Mouse (Mus musculus): ENCODE measurements at regions not wholly inside any gene's neighbourhood (a gene's known extent, or its start where the extent isn't known, plus 50 kb on each side); places are given as distances from the start of the nearest gene placed in this dataset.
"Not testable (repeated sequence)": the region's sequence is repeated elsewhere in the genome, so short reads cannot be mapped to it uniquely, and the experiment has no call there.

GRCm38 (mm10) chr3:57951438-57951837 lies 103.6 kb upstream of the Pfn2 start:
- H3K36me3 ChIP-seq (ENCODE audit: control insufficient read depth, insufficient read depth, low read length): no peaks in the 10 kb centered on the region
- H3K27me3 ChIP-seq (replicated peaks; ENCODE audit: control insufficient read depth, insufficient read depth, low read length): no peaks in the 10 kb centered on the region
- WGBS: 13% methylated on average over 5 of the region's 5 CpGs
- H3K9ac ChIP-seq (ENCODE audit: low read depth, low read length): no peak overlapping the region
- H3K9me3 ChIP-seq (ENCODE audit: control insufficient read depth, low read length): no peaks in the 10 kb centered on the region
- H3K27ac ChIP-seq (ENCODE audit: low read depth, low read length): no peak overlapping the region
- H3K4me1 ChIP-seq (ENCODE audit: control insufficient read depth, insufficient read depth, low read depth, low read length): no peaks in the 10 kb centered on the region
- ATAC-seq: no peak
- H3K4me2 ChIP-seq (ENCODE audit: low read length): no peak overlapping the region
- no peak overlapping the region for H3K4me3 ChIP-seq (ENCODE audit: low read length)

- no peak overlapping the region for H3K27ac ChIP-seq (ENCODE audit: low read depth, low read length)
- H3K36me3 ChIP-seq (ENCODE audit: control insufficient read depth, insufficient read depth, low read length): no peaks in the 10 kb centered on the region
- no peaks in the 10 kb centered on the region for H3K27me3 ChIP-seq (replicated peaks; ENCODE audit: control insufficient read depth, insufficient read depth, low read length)
- H3K9me3 ChIP-seq (ENCODE audit: control insufficient read depth, low read length): peaks cover 2% of the 10 kb centered on the region; the same call in 1 of the 2 replicates
- no peaks in the 10 kb centered on the region for H3K4me1 ChIP-seq (ENCODE audit: control insufficient read depth, insufficient read depth, low read depth, low read length)
- WGBS: 77% methylated on average over 4 of the region's 4 CpGs
- H3K4me3 ChIP-seq (ENCODE audit: low read length): no peak overlapping the region
- ATAC-seq: peak; percentile 24; the same call in 1 of the 2 replicates
- no peak overlapping the region for H3K9ac ChIP-seq (ENCODE audit: low read depth, low read length)
- no peak overlapping the region for H3K4me2 ChIP-seq (ENCODE audit: low read length)
Measured at GRCm38 (mm10) chr3:57957352-57957751, 109.5 kb upstream of the Pfn2 start.

GRCm38 (mm10) chr3:57963965-57964364 lies 116.1 kb upstream of the Pfn2 start:
- Histone ChIP-seq H3K4me3 (ENCODE audit: low read length) (no peak overlapping the region), H3K27ac (ENCODE audit: low read depth, low read length) (no peak overlapping the region), H3K9me3 (ENCODE audit: control insufficient read depth, low read length) (peaks cover 2% of the 10 kb centered on the region; the same call in 1 of the 2 replicates), H3K36me3 (ENCODE audit: control insufficient read depth, insufficient read depth, low read length) (no peaks in the 10 kb centered on the region), H3K4me2 (ENCODE audit: low read length) (no peak overlapping the region), H3K27me3 (replicated peaks; ENCODE audit: control insufficient read depth, insufficient read depth, low read length) (no peaks in the 10 kb centered on the region), H3K9ac (ENCODE audit: low read depth, low read length) (no peak overlapping the region), H3K4me1 (ENCODE audit: control insufficient read depth, insufficient read depth, low read depth, low read length) (no peaks in the 10 kb centered on the region)
- no peak for ATAC-seq
- 91% methylated on average over 7 of the region's 7 CpGs for WGBS

- WGBS: 86% methylated on average over 2 of the region's 2 CpGs
- H3K4me2 ChIP-seq (ENCODE audit: low read length); H3K9ac ChIP-seq (ENCODE audit: low read depth, low read length); H3K27ac ChIP-seq (ENCODE audit: low read depth, low read length); H3K36me3 ChIP-seq (ENCODE audit: control insufficient read depth, insufficient read depth, low read length); H3K4me1 ChIP-seq (ENCODE audit: control insufficient read depth, insufficient read depth, low read depth, low read length); H3K27me3 ChIP-seq (replicated peaks; ENCODE audit: control insufficient read depth, insufficient read depth, low read length); H3K4me3 ChIP-seq (ENCODE audit: low read length); H3K9me3 ChIP-seq (ENCODE audit: control insufficient read depth, low read length); ATAC-seq: not testable (repeated sequence)
Measured at GRCm38 (mm10) chr3:57970614-57971013, 122.7 kb upstream of the Pfn2 start.

GRCm38 (mm10) chr3:57972469-57973245 lies 124.8 kb upstream of the Pfn2 start:
- Histone ChIP-seq H3K9me3 (ENCODE audit: control insufficient read depth, low read length) (no peaks in the 10 kb centered on the region), H3K4me2 (ENCODE audit: low read length) (no peak overlapping the region), H3K27ac (ENCODE audit: low read depth, low read length) (no peak overlapping the region), H3K27me3 (replicated peaks; ENCODE audit: control insufficient read depth, insufficient read depth, low read length) (no peaks in the 10 kb centered on the region), H3K9ac (ENCODE audit: low read depth, low read length) (no peak overlapping the region), H3K4me1 (ENCODE audit: control insufficient read depth, insufficient read depth, low read depth, low read length) (no peaks in the 10 kb centered on the region; the same call in 1 of the 2 replicates), H3K36me3 (ENCODE audit: control insufficient read depth, insufficient read depth, low read length) (no peaks in the 10 kb centered on the region), H3K4me3 (ENCODE audit: low read length) (no peak overlapping the region)
- 22% methylated on average over 6 of the region's 6 CpGs for WGBS
- peak; percentile 87 for ATAC-seq

- Histone ChIP-seq H3K4me2 (ENCODE audit: low read length) (no peak overlapping the region), H3K27ac (ENCODE audit: low read depth, low read length) (no peak overlapping the region), H3K9me3 (ENCODE audit: control insufficient read depth, low read length) (no peaks in the 10 kb centered on the region), H3K4me3 (ENCODE audit: low read length) (no peak overlapping the region), H3K27me3 (replicated peaks; ENCODE audit: control insufficient read depth, insufficient read depth, low read length) (no peaks in the 10 kb centered on the region), H3K4me1 (ENCODE audit: control insufficient read depth, insufficient read depth, low read depth, low read length) (no peaks in the 10 kb centered on the region; the same call in 1 of the 2 replicates), H3K9ac (ENCODE audit: low read depth, low read length) (no peak overlapping the region), H3K36me3 (ENCODE audit: control insufficient read depth, insufficient read depth, low read length) (no peaks in the 10 kb centered on the region)
- no peak for ATAC-seq
- WGBS: 85% methylated on average over 3 of the region's 3 CpGs
Measured at GRCm38 (mm10) chr3:57973546-57973945, 125.7 kb upstream of the Pfn2 start.

GRCm38 (mm10) chr3:57975379-57975778 lies 127.5 kb upstream of the Pfn2 start:
- 79% methylated on average over 5 of the region's 5 CpGs for WGBS
- no peak overlapping the region for H3K4me2 ChIP-seq (ENCODE audit: low read length)
- ATAC-seq: no peak
- H3K27ac ChIP-seq (ENCODE audit: low read depth, low read length): no peak overlapping the region
- H3K4me1 ChIP-seq (ENCODE audit: control insufficient read depth, insufficient read depth, low read depth, low read length): no peaks in the 10 kb centered on the region; the same call in 1 of the 2 replicates
- H3K9me3 ChIP-seq (ENCODE audit: control insufficient read depth, low read length): no peaks in the 10 kb centered on the region
- H3K27me3 ChIP-seq (replicated peaks; ENCODE audit: control insufficient read depth, insufficient read depth, low read length): no peaks in the 10 kb centered on the region
- H3K9ac ChIP-seq (ENCODE audit: low read depth, low read length): no peak overlapping the region
- no peak overlapping the region for H3K4me3 ChIP-seq (ENCODE audit: low read length)
- no peaks in the 10 kb centered on the region for H3K36me3 ChIP-seq (ENCODE audit: control insufficient read depth, insufficient read depth, low read length)

GRCm38 (mm10) chr3:57976640-57977229 lies 128.9 kb upstream of the Pfn2 start:
- Histone ChIP-seq H3K27ac (ENCODE audit: low read depth, low read length) (no peak overlapping the region), H3K4me2 (ENCODE audit: low read length) (no peak overlapping the region), H3K27me3 (replicated peaks; ENCODE audit: control insufficient read depth, insufficient read depth, low read length) (no peaks in the 10 kb centered on the region), H3K9me3 (ENCODE audit: control insufficient read depth, low read length) (no peaks in the 10 kb centered on the region), H3K9ac (ENCODE audit: low read depth, low read length) (no peak overlapping the region), H3K4me3 (ENCODE audit: low read length) (no peak overlapping the region), H3K4me1 (ENCODE audit: control insufficient read depth, insufficient read depth, low read depth, low read length) (no peaks in the 10 kb centered on the region; the same call in 1 of the 2 replicates), H3K36me3 (ENCODE audit: control insufficient read depth, insufficient read depth, low read length) (no peaks in the 10 kb centered on the region)
- no peak for ATAC-seq
- WGBS: 74% methylated on average over 5 of the region's 5 CpGs

GRCm38 (mm10) chr3:57988175-57988574 lies 140.3 kb upstream of the Pfn2 start:
- WGBS: 86% methylated on average over 3 of the region's 3 CpGs
- no peak overlapping the region for H3K9ac ChIP-seq (ENCODE audit: low read depth, low read length)
- ATAC-seq: no peak
- H3K27me3 ChIP-seq (replicated peaks; ENCODE audit: control insufficient read depth, insufficient read depth, low read length): no peaks in the 10 kb centered on the region
- H3K4me1 ChIP-seq (ENCODE audit: control insufficient read depth, insufficient read depth, low read depth, low read length): no peaks in the 10 kb centered on the region
- H3K36me3 ChIP-seq (ENCODE audit: control insufficient read depth, insufficient read depth, low read length): no peaks in the 10 kb centered on the region
- H3K4me3 ChIP-seq (ENCODE audit: low read length): no peak overlapping the region
- H3K9me3 ChIP-seq (ENCODE audit: control insufficient read depth, low read length): no peaks in the 10 kb centered on the region
- H3K4me2 ChIP-seq (ENCODE audit: low read length): no peak overlapping the region
- H3K27ac ChIP-seq (ENCODE audit: low read depth, low read length): no peak overlapping the region

Data from hindbrain, embryonic 16.5 days (tissue).